Mouse (Mus musculus) erythroblast, embryonic 14.5 days (primary cell): ENCODE measurements around the gene Rps6ka5.

Experiments used
- GATA1 ChIP-seq: IDR thresholded peaks from 2 replicates; pipeline ENCODE4 v1.6.1; 2012; ENCODE audit warnings: low read length, inconsistent platforms, mixed read lengths
- TAL1 ChIP-seq: IDR thresholded peaks from 3 replicates; pipeline ENCODE4 v1.6.1; 2012; ENCODE audit warnings: low read length, inconsistent platforms, mixed read lengths

- no peak for TF ChIP-seq GATA1
- TF ChIP-seq TAL1, result no peak
Observed at GRCm38 (mm10) chr12:100528246-100528645, 198.5 kb downstream of the Rps6ka5 start.
